Mouse (Mus musculus) mature B cell (primary cell): Measurements from ENCODE around the gene Kcnab2.

ENCODE experiments used
- in situ Hi-C: fragments of 300-500 bp; cut with MboI; formaldehyde crosslinking; loops from 2 replicates; pipeline ENCODE4 v1.14.3; 2019

Gene Kcnab2

DNA sequence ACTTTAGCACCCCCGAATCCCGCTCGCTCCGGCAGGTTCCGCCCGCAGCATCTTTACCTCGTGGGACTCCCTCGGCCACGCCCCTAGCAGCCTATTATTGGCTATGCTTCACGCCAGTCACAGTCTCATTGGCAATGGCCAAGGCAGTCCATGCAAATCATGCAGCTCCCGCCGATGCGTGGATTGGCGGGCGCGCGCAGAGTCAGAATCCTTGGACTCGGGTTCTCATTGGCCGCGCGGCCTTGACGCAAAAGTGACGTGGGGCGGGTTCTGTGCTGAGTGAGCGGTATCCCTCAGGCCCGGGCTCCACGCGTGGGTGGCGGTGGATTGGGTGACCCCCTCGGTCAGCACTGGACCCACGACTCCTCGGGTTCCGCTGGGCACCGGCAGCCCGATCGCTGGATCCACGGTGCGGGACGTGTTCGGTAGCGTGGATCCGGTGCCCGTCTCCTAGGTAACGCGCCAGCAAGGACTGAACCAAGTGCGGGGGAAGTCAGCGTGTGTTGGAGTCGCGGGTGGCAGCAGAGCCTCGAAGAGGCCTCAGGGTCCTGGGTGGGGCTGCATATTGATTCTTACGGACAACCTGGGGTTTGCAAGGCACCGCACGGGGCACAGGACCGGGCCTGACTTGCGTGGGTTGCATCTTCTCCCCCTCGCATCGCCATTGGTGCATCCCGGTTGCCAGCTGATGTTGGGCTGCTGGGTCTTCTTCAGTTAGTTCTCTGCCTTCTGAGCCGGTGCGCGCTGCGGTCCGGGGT, at the start of gene Kcnab2:
Gene Kcnab2 (minus strand): TSS at position 406 of the 758 bp plus-strand sequence.
- in situ Hi-C loops: loop anchor here (10.0 kb wide), 1 partner anchor 153 kb away; the partner anchor contains the start of gene Rpl22

GRCm38 (mm10) chr4:152520083-152520482, 42.4 kb upstream of the Kcnab2 start:
- in situ Hi-C loops: no loop called here

GRCm38 (mm10) chr4:152519106-152519505, 41.4 kb upstream of the Kcnab2 start:
- in situ Hi-C loops: no loop called here

- in situ Hi-C loops: no loop called here
Measured at GRCm38 (mm10) chr4:152514884-152515283, 37.2 kb upstream of the Kcnab2 start.

GRCm38 (mm10) chr4:152512221-152512925, 34.7 kb upstream of the Kcnab2 start:
- in situ Hi-C loops: no loop called here

DNA sequence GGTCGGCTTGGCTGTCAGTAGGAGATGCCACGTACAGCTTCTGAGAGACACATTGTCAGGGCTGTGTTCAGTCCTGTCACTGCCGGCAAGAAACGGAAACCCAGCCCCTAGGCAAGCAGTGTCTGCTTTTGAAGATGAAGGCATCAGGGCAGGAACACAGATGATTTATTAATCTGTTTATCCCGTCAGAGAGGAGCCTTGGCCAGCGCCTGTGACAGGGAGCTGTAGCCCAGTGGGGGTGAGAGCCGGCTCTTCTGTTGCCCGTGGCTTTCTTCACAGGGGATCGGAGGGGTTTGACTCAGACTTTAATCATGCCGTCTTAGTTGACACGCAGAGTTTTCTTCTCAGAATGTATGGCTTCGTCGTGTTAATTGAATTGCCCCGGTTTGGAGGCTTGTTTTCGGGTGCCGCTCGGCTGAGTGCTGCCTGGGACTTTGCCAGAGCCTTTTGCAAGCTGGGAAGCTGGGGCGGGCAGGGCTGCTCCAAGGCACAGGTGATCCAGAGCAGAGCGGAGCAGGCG, 16.7 kb upstream of the Kcnab2 start:
- in situ Hi-C loops: no loop called here

- in situ Hi-C loops: no loop called here
Measured at GRCm38 (mm10) chr4:152491250-152491899, 13.7 kb upstream of the Kcnab2 start.

GRCm38 (mm10) chr4:152490311-152490710, 12.6 kb upstream of the Kcnab2 start:
- in situ Hi-C loops: no loop called here

- in situ Hi-C loops: no loop called here
Measured at GRCm38 (mm10) chr4:152488046-152488445, 10.4 kb upstream of the Kcnab2 start.

GRCm38 (mm10) chr4:152480426-152480825, 2.8 kb upstream of the Kcnab2 start:
- in situ Hi-C loops: no loop called here

GRCm38 (mm10) chr4:152478224-152478567, 525 bp upstream of the Kcnab2 start:
- in situ Hi-C loops: loop anchor here (10.0 kb wide), 1 partner anchor 153 kb away; the partner anchor contains the start of gene Rpl22

GRCm38 (mm10) chr4:152477106-152477465, 585 bp downstream of the Kcnab2 start:
- in situ Hi-C loops: loop anchor here (10.0 kb wide), 1 partner anchor 152 kb away; the partner anchor contains the start of gene Rpl22

DNA sequence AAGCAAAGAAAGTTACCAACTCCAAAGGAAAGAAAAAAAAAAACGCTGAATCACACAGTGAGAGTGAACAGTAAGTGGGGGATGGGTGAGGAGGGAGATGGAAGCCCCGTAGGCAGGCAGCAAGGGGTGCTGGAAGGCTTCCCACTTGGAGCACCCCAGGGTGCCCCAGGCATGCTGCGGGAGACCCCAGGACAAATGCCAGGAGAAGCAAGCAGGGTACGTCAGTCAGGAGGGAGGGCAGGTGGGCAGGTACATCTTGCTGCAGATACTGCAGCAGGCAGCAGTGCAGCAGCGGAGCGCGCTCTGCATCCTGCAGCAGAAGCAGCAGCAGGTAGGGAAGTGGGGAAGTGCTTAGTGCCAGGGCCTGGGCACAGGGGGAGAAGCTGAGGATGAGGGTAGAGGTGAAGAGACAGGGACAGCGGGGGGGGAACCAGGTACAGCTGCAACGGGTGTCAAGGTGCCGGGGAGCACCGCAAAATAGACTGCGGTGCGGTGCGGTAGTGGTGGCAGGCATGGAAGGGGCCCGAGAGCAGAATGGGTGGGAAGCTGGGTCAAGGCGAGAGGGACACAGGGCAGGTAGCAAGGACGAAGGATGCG, 1.1 kb downstream of the Kcnab2 start, which contains the start of gene Nphp4:
Gene Nphp4 (plus strand): TSS at position 280 of the 597 bp plus-strand sequence.
- in situ Hi-C loops: loop anchor here (10.0 kb wide), 1 partner anchor 152 kb away; the partner anchor contains the start of gene Rpl22

GRCm38 (mm10) chr4:152475941-152476340, 1.7 kb downstream of the Kcnab2 start:
- in situ Hi-C loops: loop anchor here (10.0 kb wide), 1 partner anchor 151 kb away; the partner anchor contains the start of gene Rpl22

DNA sequence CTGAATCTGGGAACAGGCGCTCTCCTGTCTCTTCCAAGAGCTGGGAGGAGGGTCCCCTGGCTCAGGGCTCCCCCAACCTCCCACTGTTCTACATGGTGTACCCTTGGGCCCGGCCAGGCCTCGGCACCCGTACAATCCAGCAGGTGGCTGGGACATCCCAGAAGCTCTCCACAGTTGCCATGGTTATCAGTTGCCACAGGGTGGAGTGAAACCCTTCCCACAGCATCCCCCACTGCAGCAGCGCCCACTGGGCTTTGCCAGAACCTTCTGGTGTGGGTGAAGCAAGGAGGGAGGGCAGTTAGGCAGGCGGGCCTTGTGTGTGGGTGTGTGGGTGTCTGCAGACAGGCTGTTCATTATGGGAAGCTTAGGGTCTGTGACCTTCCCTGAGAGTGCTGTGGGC, 9.7 kb downstream of the Kcnab2 start:
- in situ Hi-C loops: no loop called here

- in situ Hi-C loops: no loop called here
Measured at GRCm38 (mm10) chr4:152466601-152467000, 11.1 kb downstream of the Kcnab2 start.

DNA sequence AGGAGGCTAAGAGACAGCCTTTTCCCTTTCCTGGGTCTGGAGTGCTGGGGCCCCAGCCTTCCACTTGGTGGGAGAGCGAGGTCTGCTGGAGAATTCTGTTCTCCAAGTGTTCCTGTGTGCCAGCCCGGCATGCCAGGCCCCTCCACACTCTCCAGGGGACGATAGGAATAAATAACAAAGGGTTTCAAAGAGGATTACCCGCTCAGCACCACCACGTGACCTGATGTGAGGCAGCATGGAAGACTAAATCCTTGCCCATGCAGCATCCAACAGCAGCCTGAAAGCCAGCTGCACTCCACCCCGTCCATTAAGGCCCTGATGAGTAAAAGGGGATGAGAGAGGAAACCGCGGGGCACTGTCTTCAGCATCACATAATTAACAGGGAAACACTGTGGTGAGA, 12.6 kb downstream of the Kcnab2 start:
- in situ Hi-C loops: no loop called here

DNA sequence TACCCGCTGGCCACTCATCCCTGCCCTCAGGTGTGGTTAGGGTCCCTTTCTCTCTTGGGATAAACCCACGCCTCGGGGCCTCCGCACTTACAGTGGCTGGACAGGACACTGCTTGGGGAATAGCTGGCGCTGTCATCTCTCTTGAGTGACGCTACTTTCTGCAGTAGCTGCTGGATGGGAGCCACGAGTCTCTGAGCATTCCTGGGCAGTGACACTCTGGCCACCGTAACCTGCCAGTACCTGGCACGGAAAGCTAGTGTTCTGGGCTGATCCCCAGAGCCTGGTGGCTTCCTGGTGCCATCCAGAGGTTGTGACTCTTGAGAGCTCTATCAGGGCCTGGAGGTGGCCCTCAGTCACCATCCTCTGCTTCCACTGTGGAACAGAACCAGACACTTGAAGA, 14.5 kb downstream of the Kcnab2 start:
- in situ Hi-C loops: no loop called here

DNA sequence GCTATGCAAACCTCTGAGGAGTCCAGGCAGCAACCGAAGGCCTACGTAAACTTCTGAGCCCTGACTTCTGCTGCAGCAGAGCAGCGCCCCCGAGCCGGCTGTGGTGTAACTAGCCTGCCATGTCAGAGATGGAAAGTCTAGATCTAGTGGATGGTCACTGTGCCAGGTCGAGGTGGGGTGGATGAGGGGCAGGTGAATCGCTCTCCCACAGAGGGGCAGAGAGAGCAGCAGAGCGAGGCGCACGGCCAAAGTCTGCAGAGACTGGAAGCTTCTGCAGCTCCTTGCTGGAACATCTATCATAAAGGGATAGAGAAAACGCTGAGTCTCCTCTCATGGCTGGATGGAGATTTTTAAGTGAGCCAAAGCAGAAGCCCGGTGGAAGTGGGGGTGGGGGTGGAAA, 15.2 kb downstream of the Kcnab2 start:
- in situ Hi-C loops: no loop called here

GRCm38 (mm10) chr4:152457673-152458072, 20.0 kb downstream of the Kcnab2 start:
- in situ Hi-C loops: no loop called here

DNA sequence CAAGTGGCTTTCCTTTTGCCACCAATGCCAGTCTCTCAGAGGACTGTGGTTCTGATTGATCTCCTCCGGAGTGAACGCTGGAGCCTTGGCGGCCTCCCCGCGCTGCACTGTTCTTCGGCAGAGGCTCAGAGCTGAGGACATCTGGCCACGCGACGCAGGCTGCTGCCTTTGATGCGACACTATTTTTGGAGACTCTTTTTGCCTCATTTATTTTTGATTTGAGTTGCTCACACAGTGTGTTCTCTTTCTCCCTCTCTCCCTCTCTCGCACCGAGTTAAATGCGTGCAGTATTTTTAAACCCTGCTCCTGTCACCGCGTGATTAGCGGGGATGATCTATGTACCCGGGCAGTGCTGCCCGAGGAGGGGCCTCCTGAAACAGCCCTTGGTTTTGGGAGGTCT, 21.1 kb downstream of the Kcnab2 start:
- in situ Hi-C loops: no loop called here

DNA sequence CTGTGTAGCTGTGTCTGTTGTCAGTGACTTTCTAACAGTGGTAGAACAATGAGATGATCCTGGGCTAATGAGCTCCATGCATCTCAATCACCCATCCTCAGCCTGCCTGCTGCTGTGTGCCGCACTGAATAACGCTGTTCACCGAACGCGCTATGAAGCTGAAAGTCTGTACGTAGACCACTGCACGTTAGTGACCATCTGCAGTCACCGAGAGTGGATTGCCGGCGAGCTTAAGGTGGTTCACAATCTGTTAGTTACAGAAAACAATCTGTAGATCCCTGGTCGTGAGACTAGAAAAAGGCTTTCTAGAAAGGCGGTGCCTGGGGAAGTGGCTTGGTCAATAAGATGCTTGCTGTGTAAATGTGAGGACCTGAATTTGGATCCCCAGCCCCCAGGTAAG, 23.5 kb downstream of the Kcnab2 start:
- in situ Hi-C loops: no loop called here
